Mouse (Mus musculus) neutrophil, adult 5-6 weeks (primary cell): ENCODE results near the gene Ikzf3. TPM values are rescaled to one million over a fixed set of nuclear protein-coding genes. Genes with fewer than 3 reads are reported as not detected.

Experiments
- ATAC-seq: fragments of 151-379, 151-347 bp; 2 replicates; pipeline ENCODE4 v1.8.0; 2017; ENCODE audit warnings: mild to moderate bottlenecking, moderate TSS enrichment; ENCODE audit not compliant: insufficient number of reproducible peaks, poor library complexity, low FRiP score, severe bottlenecking; ENCODE audit errors: extremely low read depth
- total RNA-seq: library from RNA; stranded (forward); fragments of 200-1000 nt; gene quantifications from 2 replicates; pipeline ENCODE4 v1.2.3, GENCODE M21; 2017

Gene Ikzf3
- total RNA-seq, 1 experiment from 2014 or later: 346 TPM

DNA sequence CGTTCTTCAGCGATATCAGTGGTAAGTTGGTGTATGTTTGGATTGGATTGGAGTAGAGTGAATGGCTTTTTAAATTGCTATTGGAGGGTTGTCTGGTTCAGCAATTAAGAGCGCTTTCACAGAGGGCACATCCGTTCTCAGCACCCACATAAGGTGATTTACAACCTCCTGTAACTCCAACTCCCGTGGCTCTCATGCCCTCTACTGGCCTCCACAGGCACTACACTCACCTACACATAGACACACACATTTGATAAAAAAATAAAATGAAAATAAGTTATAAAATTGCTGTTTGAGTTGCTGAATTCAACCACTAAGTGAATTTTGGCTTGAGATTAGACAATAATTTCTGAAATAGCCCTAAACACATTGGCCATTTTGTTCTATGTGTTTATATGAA lies 5.5 kb downstream of the Ikzf3 start:
- ATAC-seq: no peak

DNA sequence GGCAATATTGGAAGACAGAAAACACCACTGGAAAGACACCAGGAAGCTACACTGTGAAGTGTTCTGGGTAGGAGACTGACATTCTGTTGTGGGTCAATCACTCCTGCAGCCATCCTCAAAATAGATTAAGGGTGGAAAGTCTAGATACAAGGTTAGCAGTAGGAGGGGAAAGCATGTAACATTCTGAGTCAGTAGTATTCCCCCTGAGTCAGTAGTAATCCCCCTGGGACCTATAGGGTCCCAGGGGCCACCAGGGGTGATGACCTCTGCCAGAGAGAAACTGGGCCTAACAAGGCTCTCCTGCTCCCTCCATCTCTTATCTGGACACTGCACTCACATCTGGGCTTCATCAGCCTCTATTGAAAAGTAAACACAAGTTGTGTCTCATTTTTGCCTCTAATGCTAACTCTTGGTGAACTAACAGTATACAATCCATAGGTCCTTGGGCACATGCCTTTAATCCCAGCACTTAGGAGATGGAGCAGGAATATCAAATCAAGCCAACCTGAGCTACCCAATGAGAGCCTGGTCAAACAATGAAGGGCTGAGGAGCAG lies 8.3 kb downstream of the Ikzf3 start:
- no peak for ATAC-seq

DNA sequence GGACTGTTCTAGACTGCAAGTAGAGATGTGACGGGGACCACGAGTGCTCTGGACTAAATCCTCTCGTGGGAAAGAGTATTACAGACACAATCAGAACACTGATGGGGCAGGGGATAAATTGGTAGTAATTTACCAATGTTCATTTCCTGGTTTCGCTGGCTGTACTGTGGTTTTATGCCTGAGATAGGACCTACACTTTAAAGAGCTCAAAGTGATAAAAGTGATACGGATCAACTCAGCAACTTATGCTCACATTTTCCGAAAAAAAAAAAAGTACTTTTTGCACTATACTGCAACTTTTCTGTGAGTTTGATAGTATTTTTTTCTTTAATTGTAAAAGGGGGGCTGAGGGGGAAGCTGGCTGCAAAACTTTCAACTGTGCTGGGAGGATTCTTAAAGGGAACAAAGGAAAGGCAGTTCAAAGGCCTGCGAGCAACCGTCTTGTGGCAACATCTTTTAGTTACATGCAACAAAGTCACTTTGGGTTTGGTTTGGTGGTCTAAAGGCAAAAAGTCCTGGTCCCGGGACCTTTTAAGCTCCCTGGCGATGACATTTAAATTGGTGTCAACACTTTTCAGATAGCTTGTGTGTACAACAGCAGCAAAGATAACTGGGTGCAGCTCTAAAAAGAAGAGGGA lies 18.9 kb downstream of the Ikzf3 start:
- no peak for ATAC-seq

DNA sequence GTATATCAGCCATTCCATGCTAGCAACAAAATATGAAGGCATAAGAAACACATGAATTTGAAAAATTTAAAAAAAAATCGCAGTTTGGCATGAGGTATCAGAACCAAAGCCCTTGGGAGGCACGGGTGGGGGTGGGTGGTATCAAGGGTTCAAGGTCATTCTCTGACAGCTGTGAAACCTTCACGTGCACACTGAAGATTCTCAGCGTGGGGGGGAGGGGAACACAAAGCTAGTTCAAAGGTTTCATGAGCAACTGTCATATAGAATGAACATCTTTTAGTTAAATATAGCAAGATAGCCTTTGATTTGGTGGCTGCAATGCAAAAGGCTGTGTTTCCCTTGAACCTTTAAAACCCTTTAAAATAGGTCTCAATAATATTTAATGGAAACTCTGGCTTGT lies 20.7 kb downstream of the Ikzf3 start:
- ATAC-seq: no peak

DNA sequence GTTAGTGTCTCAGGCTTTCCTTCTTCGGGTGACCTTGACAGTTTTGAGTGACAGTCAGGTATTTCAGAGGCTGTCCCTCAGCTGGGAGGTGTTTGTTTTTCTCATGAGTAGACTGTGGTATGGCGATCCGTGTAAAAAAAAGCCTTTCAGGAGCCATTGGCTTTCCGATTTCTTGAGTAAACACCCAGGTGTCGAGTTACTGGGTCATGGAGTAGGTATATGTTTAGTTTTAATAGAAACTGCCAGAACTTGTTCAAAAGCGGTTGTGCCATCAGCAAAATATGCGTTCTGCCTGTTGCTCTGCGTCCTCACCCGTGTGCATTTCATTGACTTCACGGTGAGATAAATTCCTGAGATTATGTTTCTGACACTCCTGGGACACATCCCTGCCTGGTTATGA lies 25.4 kb downstream of the Ikzf3 start:
- no peak for ATAC-seq

DNA sequence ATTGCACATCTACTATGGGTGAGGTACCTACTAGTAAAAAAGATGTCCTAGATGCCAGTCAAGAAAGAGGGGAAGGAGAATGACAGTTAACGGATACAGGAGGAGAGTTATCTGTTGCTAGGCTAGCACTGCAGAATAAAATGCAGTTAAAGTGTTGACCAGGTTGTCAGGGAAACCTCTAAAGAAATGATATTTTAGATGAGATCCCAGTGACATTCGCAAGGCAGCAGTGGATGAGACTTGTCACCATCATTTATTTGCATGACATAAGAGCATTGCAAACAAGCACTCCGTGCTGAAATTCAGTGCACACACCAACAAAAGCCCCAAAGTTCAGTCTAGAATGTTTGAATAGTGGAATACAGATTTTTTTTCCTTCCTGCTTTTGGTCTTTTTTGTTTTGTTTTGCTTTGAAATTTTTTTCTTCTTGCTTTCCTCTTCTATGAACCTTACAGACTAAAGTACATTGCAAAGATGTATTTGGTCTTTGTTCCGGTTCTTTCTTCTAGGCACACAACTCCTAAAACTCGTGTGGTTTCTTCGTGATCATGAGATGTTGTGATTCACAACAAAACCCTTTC lies 32.4 kb downstream of the Ikzf3 start:
- no peak for ATAC-seq

DNA sequence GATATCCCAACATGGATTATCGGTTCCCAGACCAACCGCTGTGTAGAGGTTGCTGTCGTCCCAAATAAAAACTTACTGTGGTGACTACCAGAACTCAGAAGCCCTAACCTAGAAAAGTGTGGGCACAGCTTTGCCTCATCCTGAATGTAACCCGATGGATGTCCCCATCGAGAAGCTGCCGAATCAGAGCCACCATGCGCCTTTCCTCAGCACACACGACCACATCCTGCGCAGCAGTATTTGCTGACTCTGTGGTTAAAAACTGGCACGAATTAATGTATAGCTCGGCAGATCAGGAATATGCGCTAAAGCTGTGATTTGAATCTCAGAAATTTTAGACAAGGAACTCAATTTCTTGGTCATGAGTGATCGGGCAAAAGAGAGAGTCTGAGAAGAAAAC lies 33.0 kb downstream of the Ikzf3 start:
- no peak for ATAC-seq

DNA sequence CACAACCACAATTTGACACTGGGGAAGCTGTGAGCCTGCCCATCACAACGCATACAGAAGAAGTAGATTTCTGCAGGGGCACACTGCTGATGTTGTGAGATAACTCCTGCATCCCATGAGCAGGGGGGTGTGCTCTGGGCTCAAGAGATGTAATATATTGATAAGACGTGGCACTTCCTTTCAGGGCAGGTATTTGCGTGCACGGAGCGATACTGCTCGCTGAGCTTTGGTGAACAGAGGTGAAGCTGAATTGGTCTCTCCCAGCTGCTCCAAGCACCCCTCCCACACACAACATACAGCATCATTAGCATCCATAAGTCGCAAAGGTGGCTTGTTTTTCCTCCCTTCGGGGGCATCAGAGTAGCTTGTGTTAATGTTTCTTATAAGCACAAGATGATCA lies 35.7 kb downstream of the Ikzf3 start:
- ATAC-seq: no peak

DNA sequence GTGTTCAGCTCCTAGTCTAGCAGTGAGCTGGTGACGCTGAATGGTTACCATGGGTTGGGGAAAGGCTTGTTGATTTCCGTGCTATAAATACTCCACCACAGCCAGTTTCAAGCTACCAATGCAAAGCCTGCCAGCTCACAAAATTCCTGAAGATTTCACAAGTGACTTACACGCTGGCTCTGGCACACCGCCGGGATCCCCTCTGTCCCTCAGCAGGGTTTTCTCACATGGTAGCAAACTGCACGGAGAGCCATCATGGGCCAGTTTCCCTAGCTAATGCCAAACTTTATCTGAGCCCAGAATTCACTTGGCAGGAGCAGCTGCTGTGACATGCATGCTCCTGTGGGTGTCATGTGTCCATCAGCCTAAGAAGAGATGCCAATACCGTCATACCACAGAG lies 36.4 kb downstream of the Ikzf3 start:
- ATAC-seq: no peak

DNA sequence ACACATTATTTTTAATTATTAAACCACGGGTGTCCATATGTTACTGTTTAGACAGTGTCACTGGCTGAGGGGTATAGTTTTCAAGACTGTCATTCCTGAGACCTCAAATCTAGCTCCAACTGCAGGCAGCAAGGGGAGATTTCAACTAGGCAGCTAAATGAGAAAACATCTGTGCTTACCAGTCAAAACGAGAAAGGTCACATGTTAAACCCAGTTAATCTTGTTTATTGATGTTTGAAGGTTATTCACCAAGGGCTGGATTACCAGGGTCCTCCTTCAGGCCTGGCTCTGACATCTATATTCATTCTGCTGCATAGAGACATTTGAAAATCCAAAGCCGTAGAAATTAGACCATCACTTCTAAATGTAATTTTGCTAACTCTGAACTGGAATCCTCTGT lies 40.9 kb downstream of the Ikzf3 start:
- no peak for ATAC-seq

DNA sequence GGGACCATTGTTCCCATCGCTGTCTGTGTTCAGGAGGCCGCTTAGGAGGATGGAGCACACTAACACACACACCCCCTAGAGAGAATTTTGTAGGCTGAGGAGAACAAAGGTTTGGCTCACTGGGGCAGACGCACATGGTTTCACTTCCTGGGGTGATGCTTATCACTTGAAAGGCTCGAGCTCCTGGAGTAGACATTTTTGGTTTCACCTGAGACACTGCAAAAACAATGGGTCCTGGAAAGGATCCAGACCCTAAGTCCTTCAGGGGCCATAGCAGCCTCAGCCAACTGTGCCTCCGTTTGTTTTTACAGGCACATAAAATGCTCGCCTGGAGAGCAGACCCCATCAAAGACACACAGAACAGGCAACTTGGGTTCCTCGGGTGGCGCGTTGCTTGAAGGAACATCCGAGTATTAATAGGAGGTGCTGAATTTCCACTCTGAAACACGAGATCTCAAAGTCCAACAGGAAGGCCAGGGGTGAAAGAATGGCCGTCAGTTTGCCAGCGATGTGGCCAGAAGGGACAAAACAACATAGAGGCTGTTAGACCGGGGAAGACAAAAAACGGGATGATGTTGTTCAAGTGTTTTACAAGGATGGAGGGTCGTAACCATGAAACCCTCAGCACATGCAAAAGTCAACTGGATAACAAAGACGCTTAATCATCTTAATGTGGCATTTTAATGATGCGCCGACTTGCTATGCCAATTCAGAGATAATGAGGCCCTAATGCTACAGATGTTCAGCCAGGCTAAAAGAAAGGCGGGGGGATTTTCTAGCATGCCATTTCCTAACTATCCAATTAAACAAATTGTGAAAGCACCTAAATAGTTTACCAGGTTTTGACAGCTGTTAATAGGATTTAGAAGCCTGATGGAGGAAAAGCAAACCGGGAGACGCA lies 48.2 kb downstream of the Ikzf3 start:
- ATAC-seq: peak; percentile 45; the same call in 1 of the 2 replicates

DNA sequence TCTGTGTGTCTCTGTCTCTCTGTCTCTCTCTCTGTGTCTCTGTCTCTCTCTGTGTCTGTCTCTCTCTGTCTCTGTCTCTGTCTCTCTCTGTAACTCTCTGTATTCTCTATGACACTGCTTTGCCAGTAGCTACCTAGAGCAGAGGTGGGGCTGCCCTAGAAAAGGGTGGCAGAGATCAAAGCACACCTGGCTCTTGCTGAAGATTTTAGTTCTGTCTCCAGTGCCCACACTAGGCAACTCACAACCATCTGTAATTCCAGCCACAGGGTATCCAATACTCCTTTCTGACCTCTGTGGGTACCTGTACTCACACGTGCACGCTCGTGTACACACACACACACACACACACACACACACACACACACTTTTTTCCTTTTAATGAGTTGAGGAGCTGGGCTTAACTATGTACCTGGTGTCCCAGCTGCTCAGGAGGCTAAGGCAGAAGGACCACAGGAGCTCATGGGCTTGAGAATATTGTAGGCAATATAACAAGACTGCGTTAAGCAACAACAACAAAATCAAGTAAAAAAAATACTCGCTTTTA lies 50.6 kb downstream of the Ikzf3 start:
- ATAC-seq: no peak

DNA sequence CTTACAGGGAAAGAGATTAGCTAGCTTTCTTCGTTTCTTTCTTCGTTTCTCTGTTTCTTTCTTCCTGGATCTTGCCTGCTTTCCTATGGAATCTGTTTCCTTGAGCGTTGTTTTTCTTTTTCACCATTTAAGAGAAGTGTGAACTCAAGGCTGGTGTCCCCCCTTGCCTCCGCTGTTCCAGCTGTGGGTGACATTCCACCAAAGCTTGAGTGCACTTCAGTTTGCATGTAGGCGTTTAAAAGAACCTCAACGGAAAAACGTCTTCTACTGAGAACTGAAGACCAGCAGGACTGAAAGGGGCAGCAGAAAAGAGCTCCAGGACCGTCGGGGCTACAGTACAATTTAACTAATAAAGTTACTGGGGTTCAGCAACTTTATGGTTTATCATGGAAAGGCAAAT lies 52.4 kb downstream of the Ikzf3 start:
- no peak for ATAC-seq

DNA sequence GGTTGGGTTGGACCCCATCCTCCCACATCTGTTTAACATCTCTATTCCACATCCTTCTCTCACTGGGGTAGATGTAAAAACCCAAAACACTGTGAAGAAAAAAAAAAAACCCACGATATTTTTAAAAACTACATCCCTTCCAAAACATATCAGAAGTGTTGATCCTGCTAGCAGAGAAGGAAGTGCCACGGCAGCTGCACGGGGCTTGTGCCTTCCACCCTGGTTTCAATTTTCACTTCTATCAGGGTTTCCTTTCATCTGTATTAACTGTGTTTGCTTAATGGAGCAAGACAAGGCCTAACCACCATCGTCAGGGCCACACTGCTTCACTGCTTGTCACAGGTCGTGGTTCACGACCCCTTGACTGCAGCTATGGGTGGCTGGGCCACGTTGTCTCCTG lies 52.9 kb downstream of the Ikzf3 start:
- ATAC-seq: peak; percentile 56

DNA sequence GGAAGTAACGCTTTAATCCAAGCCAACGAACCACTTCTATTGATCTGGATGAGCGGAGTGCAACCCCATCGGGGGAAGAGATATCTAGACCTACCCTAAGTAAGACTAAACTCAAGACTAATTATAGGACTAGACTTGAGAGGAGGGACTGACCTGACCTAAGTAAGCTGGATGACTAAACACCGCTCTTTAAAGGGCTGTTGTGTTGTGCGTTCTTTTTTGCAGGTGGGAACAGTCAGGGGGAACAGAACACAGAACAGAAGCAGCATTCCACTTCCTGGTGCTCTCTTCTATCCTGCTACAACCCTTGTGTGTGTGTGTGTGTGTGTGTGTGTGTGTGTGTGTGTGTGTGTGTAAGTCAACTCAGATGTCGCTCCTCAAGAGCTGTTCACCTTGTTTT lies 54.3 kb downstream of the Ikzf3 start:
- ATAC-seq: no peak

DNA sequence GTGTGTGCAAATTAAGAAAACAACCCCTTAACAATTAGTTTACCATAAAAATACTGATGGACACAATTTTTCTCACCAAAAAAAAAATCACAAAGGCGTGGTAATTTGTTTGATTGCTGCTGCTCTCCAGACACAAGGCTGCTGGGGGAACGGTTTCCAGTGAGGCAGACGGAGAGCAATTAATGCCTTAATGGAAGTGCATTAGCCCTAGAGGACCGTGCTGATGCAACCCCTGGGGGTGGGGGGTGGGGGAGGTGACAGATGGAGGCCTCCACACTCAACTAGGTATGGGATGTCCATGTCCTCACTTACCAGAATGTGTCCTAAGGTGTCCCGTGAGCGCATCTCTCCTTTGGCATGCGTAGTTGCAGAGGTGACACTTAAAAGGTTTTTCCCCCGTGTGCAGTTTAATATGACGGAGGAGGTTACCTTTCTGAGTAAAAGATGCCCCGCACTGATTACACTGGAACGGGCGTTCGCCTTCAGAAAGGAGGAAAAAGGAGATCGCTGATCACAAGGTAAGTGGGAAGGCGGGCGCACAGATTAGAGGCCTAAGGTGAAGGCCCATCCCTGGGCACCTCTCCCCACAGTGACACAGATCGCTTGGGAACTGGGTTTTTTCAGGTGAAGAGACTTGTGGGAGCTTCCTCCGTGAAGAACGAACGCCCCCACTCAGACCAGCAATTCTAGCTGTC lies 57.1 kb downstream of the Ikzf3 start:
- no peak for ATAC-seq

DNA sequence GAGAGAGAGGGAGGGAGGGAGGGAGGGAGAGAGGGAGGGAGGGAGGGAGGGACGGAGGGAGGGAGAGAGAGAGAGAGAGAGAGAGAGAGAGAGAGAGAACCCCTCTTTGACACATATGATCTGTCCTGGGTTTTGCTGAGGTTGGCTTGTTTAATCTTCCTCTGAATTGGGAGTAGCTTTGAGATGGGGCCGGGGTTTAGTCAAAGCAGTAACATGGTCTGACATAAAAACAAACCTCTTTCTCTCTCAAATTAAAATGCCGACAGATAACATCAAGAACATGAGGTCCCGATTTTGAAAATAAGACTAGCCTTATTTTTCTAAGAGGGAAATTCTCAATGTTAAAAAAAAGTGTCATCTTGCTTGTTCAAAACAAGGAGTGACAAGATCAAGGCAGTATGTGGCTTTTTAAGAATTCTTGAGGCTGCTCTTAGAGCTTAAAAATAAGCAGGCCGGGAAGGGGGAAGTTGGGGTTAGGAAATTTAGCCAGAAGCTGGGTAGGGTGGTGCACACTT lies 58.2 kb downstream of the Ikzf3 start:
- ATAC-seq: no peak

DNA sequence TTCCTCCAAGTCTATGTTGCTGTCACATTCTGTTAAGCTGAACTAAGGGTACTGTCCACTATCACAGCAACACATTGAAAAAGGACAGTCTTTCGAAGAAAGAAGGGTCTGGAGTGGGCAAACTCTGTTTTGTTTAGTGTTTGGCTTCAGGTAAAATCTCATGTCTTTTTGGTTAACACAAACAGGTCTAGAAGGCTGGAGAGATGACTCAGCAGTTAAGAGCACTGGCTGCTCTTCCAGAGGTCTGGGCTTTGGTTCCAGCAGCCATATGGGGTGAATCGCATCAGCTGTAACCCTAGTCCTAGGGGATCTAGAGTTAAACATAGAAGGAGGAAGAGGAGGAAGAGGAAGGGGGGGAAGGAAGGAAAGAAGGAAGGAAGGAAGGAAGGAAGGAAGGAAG lies 60.1 kb downstream of the Ikzf3 start:
- no peak for ATAC-seq

DNA sequence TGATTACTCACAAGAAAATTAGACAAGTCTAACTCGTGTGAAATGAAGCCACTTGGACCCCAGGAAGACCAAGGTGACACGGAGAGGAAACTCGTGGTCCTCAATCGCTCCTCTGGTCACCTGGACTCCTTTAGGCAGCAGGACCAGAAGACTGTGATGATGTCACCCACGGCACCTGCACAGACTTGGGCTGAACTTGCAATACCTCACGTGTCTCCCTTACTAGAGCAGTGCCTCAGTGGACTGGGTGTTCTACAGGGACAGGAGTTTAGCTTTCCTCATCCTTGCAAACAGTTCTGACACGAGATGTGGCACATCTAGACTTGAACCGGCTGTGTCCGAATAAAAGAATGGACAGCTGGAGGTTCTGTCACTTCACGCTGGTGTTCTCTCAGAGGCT lies 63.8 kb downstream of the Ikzf3 start:
- ATAC-seq: no peak
